Mouse (Mus musculus): ENCODE results near the gene Nipa1.

The Nipa1 gene

DNA sequence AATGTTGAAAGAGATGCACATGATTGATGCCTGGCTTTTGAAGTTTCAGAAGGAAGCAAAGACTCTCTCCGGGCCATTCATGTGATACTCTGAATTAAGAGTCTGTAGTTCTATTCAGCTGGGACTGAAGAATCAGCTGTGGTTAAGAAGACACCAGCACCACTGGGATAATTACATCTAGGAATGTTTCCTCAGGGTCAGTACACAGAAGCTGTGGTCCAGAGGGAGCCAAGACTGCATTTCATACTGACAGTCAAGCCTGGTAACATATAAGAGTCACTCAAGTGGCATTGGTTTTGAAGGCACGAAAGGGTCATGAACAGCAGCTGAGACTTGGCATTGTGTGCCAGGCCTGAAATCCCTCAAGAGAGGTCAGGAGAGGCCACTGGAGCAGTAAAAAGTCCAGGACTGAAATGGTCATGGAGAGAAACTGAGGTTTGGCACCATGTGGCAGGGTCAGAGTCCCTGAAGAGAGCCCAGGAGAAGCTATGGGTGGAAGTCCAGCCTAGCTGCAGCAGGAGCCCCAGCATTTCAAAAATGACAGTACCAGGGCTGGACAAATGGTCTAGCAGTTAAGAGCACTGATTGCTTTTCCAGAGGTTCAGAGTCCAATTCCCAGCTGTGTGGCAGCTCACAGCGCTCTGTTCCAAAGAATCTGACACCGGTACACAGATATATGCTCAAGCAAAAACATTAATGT is 9.3 kb downstream of the Nipa1 start:
- no peak for DNase-seq (ENCODE audit: low spot score)

DNA sequence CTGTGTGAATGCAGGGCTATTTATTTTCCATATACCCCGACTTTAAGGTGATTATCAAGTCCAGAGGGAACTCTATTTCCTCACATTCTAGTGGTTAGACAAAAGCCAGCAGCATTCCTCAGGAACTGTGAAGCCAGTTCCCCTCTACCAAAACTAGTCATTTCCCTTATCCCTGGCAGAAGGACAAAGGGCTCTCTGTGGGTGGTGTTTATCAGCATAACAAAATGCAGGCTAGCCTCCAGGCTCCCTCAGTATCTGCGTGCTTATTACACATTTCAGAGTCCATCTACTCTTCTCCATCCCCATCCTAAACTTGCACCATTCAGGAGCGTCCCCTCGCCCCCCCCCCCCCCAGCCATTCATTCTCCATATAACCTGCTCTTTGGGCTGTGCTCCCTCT is 20.8 kb downstream of the Nipa1 start:
- DNase-seq (ENCODE audit: low spot score): no peak

DNA sequence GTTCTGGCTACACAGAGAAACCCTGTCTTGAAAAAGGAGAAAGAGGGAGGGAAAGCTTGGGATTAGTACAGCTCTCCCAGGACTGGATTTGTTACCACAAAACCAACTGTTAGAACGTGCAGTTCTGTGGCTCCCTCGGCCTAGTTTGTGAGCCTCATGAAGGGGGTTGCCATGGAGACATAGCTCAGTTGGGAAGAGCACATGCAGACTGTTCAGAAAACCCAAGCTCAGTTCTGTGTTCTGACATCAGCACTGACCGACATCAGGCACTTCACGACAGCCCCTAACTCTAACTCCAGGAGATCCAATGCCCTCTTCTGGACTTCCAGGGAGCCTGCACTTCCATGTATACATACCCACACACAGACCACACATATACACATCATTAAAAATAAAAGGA is 24.7 kb downstream of the Nipa1 start:
- DNase-seq (ENCODE audit: low spot score): no peak

DNA sequence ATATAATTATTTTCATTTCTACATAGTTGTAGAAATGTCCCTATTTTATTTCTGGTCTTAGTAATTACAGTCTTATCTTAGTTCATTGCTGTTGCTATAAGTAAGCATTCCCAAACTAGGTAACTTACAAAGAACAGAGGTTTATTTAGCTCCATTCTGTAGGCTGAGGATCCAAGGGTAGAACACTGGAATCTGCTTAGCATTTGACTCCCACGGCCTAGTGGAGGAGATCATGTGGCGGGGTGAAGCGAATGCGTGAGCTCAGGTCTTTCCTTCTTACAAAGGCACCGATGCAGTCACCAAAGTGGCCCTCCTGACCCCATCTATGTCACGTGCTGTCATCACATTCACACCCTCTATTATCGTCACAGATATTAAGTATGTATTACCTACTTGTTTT is 27.9 kb downstream of the Nipa1 start:
- no peak for DNase-seq (ENCODE audit: low spot score)

DNA sequence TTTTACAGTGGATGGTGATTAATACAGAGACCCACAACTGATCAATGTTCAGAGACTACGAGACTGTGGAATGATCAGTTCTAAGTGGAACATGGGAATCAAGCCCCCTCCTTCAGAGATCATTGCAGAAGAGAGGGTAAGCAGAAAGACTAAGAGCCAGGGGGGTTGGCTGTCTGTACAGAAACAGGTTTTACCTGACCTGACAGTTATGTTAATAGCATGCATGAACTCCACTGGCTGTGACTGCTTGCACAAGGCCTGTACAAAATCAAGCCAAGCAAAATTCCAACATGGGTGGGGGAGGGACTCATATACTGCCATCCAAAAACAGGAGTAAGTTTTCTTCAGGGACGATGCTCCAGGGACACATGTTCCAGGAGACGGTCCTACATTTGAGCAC is 28.6 kb downstream of the Nipa1 start:
- DNase-seq (ENCODE audit: low spot score): no peak

DNA sequence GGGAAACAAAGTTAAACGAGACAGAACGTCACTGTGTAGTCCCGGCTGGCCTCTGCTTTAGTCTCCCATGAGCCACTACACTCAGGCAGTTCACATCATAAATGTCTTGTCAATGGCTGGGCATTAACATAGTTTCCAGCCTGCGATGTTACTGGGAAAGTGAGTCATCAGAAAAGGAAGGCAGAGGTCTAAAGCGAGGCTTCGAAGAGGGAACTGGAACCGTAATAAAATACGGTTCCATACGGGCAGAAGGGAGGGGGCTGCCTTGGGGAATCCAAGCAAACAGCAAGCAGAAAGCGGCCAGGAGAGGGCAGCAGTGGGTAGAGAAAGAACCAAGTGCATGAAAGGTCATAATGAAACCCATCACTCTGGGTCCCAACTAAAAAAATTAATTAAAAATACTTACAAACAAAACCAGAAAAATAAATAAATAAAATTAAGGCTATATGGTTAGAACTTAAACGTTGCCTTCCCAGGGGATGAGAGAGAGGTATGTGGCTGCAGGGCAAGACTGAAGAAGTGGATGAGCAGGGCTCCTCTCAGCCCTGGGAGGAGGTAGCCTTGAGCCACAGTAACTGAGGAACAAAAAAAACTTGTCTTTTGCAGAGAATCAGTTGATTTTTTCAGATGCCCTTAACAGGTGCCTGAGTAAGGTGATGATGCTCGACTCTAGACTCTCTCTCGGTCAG is 33.1 kb downstream of the Nipa1 start:
- peak; percentile 78 for DNase-seq (ENCODE audit: low spot score)

DNA sequence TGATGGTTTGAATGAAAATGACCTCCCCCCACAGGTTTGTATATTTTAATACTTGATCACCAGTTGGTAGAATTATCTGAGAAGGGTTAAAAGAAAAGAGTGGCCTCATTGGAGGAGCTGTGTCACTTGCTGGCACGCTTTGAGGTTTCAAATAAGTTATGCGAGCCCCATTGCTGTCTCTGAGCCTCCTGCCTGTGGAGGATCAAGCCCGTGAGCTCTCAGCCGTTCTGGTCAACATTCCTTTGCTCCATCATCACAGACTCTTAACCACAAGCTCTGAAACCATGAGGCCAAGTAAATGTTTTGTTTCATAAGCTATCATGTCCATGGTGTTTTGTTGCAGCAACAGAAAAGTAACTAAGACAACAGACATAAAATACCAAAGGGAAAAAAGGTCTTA is 35.0 kb downstream of the Nipa1 start:
- DNase-seq (ENCODE audit: low spot score): no peak

DNA sequence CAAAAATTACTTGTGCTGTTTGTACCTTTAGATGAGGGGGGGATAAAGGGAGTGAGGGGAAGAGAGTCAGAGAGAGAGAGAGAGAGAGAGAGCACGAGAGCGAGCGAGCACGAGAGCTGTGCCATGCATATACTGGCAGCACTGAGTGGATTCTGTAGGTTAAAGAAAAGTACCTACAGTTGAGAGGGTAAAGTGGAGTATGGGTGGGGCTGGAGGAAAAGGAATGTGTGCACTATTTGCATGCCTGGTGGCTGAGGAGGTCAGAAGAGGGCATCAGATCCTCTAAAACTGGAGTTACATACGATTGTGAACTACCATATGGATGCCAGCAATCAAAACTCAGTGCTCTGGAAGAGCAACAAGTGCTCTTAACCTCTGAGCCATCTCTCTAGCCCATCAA is 36.6 kb downstream of the Nipa1 start:
- no peak for DNase-seq (ENCODE audit: low spot score)

DNA sequence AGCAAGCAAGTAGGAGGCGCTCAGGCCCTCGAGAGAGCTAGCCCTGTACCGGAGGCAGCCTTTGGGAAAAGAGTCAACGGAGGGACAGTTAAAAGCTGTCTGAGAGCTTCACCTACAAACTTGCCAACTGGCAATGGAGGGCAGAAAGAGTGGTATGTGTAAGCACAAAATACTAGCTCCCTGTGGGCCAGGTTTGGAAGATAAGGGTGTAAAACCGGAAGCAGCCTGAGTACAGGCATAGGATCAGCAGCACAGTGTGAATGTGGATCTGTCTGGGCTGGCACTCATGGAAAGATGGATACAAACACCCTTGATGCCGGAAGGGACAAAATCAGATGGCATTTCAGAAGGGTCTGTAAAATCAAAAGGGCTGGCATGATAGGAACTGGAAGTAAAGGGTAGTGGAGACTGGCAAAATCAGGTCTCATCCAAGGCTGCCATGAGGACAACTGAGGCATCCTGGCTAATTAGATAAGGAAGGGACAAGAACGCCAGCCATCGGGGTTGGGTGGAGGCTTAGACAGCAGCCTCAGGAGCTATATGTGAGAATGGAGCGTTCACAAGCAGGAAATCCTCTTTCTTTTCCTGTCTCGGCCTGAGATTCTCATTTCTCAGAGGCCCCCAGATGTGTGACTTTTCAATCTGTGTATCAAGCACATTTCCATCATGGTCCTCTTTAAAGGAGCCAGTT is 37.6 kb downstream of the Nipa1 start:
- DNase-seq (ENCODE audit: low spot score): no peak

DNA sequence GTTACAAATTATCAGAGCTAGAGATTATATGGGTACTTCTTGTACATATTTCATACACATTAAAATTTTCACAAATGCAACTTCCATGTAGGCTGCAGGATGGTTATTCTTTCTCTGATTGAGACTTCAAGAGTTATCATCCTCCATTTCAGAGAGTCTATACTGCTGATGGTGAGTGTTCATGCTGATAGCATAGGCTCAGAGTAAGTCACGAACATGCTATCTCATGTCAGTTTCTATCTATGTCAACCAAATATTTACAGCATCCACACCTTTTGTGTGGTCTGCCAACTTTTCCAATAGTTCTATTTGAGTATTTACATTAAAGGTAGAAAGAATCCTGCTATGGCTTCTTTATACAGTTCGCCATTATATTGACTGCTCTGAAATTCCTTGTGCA is 38.2 kb downstream of the Nipa1 start:
- DNase-seq (ENCODE audit: low spot score): no peak

DNA sequence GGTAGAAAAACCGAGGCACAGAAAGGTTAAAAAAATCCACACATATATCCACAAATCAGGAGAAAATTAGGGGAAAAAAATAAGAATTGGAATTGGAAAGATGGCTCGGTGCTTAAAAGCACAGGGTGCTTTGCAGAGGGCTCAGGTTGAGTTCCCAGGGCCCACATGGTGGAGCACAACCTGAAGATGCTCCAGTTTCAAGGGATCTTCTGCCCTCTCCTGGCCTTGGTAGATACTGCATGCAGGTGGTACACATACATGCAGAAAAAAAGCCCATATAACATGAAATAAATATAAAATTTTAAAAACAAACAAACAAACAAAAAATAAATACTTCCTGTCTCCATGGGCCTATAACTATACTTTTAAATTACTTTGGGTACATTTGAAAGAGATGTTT is 45.3 kb downstream of the Nipa1 start:
- DNase-seq (ENCODE audit: low spot score): no peak

DNA sequence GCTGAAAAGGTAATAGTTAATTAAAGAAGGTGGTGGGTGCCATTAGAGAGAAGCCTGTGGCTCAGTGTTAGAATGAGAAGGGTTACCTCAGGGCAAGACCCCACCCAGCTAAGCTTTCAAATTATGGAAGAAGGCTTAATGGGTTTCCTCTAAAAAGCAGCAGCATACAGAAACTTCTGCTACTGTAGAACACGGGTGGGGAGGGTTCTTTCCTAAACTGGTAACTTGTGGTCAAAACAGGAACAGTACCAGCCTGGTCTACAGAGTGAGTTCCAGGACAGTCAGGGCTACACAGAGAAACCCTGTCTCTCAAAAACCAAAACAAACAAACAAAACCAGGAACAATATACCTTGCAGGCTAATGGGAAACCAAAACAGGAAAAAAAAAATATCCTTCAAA is 50.3 kb downstream of the Nipa1 start:
- no peak for DNase-seq (ENCODE audit: low spot score)

DNA sequence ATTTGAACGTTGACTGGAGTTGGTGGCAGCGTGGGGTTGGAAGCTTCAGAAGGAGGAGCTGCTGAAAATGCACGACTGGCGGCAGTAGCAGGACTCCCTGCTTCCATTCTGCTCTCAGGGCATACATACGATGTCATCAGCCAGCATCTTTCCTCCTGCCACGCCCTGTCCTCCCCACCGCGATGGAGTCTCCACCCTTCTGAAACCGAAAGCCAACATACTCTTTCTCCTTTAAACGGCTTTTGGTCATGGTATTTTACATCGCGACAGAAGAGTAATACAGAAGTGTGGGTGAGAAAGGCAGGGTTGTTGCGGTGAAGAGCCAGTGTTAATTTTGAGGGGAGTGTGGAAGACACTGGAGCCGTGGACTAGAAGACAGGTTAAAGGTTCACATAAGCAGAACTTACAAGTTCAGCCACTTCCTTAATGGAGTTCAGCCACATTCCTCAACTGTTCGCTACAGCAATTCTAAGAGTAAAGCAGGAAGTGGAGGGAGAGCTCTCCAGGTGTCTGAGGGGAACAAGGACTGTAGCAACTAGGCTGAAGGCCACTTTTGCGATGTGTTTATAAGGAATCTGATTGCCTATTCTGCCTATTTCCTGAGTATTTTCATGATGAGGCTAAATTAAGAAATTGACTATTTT is 51.4 kb downstream of the Nipa1 start:
- DNase-seq (ENCODE audit: low spot score): peak; percentile 24

DNA sequence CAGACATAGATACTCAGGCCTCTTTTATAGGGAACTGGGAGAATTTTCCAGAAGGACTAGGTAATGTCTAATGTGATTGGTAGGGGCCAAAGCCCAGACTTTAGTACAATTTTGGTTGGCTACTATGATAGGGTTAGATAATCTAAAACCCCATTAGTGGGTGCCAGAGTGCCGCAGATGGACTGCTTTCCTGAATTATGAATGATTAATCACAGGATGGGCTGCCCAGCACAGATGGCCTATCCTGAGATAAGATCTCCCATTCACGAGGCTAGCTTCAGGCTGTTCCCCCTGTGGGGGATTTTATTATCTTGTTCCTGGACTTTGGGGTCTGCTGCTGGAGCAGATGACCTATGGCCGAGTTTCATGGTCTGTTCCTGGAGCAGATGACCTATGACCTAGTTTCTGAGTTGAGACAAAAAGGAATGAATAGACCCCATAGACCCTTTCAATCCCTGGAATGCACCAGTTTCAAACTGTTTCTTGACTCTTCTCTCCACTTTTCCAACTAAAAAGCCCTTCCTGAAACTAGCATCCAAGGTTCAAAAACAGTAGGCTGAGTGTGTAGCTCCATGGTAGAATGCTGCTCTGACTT is 52.8 kb downstream of the Nipa1 start:
- DNase-seq (ENCODE audit: low spot score): peak; percentile 31

DNA sequence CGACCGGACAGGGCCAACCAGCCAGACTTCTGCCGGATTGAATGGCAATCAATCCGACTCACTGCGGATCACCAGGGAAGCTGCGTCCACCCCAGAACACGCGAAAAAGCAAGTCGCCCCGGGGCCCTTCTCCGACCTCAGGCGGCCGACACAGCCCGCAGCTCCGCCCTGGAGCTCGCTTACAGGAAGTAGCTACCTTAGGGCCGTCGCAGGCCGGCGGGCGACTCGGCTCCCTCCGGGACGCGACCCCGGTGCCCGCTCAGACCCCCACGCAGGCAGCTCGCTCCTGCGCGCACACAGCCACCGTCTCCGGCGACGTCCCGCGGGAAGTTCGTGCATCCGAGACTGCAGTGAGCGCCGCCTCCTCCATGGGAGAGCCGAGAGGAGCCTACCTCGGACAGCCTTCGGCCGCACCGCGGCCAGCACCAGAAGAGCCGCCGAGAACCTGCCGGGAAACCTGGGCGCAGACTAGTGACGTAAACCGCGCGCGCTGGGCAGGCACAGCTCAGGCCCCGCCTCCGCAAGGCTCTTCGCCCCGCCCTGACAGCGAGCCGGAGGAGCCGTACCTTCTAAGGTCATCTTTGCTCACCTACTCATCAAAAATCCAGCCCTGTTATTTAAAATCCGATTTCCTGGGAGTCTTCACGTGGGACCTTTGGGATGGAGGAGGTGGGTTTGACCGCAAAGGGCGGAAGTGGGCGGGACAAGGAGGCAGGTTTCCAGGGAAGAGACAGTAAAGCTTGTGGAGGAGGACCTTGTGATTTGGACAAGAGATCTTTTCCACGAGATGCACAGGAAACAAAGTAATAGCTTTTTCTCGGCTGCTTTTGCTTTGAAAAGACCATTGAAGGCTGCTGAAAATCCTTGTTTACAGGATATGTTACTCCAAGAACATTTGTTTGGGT is 57.5 kb downstream of the Nipa1 start, which contains the start of gene Nipa2:
Gene Nipa2, minus strand, starts transcription at position 473 of the 905 bp plus-strand sequence.
- peak; percentile 94 for DNase-seq (ENCODE audit: low spot score)

DNA sequence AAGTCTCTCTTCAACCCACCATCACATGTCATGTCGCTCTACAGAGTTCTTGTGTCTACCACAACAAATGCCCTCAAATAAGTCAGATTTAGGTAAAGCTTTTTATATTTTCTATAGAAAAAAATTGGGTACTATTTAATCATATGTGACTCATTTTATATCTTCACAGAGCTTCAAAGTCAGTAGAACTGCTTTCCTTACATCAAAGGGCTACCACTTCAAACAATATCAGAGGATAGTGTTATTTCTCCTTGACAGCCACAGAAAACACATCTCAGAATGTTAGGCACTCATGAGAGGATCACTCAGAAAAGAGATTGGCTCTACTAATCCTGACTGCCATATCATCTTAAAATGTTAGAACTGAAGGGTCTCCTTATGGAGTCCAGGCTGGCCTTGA is 59.2 kb downstream of the Nipa1 start:
- DNase-seq (ENCODE audit: low spot score): no peak

DNA sequence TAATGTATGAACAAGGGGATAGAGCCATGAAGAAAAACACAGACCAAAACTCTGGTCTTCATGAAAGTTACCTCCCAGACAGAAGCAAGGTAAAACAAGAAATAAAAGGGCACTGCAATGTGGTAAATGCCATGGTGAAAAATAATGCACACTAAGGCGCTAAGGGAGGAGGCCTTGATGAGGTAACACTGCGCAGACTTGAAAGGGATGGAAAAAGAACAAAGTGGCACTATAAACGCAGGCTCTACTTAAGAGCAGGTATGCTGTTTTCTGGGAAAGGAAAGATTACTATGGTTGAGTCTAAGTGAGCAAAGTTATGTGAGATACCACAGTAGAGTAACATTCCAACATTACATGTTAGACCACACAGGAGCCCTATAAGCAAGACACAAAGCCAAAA is 60.0 kb downstream of the Nipa1 start:
- DNase-seq (ENCODE audit: low spot score): no peak

DNA sequence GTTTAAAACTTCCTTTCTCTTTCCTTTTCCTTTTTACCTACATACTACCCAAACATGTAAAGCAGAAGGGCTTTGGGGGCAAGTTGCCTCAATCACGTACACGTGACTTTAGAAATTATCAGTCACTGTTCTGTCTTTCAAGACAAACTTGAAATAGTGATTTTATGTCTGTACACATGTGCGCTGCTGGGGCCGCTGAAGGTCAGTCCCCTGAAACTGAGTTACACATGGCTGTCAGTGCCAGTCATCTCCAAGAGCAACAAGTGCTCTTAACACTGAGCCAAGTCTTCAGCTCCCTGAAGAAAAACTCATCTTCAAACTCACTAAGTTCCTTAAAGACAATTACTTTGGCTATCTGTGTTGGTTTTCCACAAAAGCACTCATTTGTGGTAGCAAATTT is 61.8 kb downstream of the Nipa1 start:
- no peak for DNase-seq (ENCODE audit: low spot score)

DNA sequence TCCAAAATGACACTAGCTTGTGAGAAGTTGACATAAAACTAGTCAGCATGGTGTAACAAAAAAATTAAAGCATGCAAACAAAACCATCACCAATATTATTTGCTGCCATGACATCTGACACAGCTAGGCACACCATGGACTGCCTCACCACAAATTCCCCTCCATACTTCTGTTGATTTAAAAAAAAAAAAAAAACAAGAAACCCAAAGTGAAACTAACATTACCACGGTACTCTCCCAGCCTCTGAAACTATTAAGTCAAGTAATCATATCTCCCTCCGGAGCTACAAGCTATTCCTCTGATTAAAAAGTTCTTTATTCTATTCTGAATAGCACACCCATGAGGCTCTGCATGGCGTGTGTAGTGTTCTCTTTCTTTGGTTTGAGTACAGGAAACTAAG is 62.6 kb downstream of the Nipa1 start:
- DNase-seq (ENCODE audit: low spot score): no peak

DNA sequence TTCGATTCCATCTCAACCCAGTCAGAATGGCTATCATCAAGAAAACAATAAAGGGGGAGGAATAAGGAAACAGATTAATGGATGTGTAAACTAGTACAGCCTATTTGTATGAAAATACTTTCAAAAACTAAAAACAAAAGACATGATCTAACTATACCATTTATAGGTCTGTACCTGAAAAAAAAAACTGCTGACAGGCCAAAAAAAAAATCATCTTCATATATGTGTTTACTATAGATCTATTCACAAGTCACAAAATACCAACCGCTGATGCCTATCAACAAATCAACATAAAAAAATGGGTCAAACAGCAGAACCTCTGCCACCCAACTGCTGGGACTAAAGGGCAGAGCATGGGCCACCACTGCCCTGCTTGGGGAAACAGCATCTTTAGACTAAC is 63.7 kb downstream of the Nipa1 start:
- no peak for DNase-seq (ENCODE audit: low spot score)

DNA sequence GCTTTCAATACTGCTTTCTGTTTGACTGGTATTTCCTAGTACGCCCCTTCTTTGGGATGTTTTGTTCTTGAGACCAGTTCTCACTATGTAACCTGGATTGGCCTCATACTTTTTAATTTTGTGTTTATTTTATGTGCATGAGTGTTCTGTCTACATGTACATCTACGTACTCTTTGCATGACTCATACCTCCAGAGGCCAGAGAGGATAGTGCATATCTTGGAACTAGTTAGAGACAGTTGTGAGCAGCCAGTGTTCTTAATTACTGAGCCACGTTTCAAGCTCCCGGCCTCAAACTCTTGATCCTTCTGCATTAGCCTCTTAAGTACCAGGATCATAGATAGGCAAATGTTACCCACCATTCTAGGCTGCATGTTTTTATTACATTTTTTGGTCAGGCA is 81.4 kb downstream of the Nipa1 start:
- DNase-seq (ENCODE audit: low spot score): no peak
